Mouse (Mus musculus): ENCODE data around the gene Dgcr6. TPM values are rescaled to one million over a fixed set of nuclear protein-coding genes. Genes with fewer than 3 reads are reported as not detected.

Dgcr6 gene
- polyA plus RNA-seq, 2 experiments: 69.0 to 110 TPM

DNA sequence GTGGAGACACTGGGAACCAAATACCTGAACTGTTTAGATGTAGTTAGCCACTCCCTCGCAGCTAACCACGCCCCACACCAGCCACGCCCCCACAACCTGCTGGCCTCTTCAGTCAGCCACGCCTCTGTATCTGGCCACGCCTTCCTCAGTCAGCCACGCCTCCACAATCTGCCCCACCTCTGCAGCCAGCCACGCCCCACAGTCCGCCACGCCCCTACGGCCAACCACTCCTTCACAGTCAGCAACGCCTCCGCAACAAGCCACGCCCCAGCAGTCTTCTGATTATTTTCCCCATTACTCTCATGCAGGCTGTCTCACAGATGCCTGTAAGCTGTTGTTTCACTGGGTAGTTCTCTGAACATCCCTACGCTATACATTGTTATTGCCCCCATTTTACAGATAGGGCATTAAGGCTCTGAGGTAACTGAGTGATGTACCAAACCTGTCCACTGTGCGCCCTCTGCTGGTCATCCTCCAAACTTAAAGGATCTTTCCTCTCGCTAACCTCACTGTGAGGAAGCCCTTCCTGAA, 16.2 kb upstream of the Dgcr6 start:
- Histone ChIP-seq H3K36me3 (ENCODE audit: control insufficient read depth, insufficient read depth, low read length) (no peaks in the 10 kb centered on the region), H3K4me3 (replicated peaks; ENCODE audit: low read length) (no peak overlapping the region), H3K9ac (ENCODE audit: low read depth, low read length, severe bottlenecking) (no peak overlapping the region), H3K4me2 (replicated peaks; ENCODE audit: low read depth, low read length, severe bottlenecking) (no peak overlapping the region), H3K27me3 (ENCODE audit: control insufficient read depth, insufficient read depth, low read length) (no peaks in the 10 kb centered on the region), H3K27ac (replicated peaks; ENCODE audit: low read depth, low read length) (no peak overlapping the region), H3K9me3 (ENCODE audit: control insufficient read depth, low read length) (no peaks in the 10 kb centered on the region), H3K4me1 (ENCODE audit: control insufficient read depth, insufficient read depth, low read length) (no peaks in the 10 kb centered on the region)
- 17% methylated on average over 16 of the region's 16 CpGs for WGBS
- 0 out of 2 replicates have a peak, but pooled peaks have one; percentile 15 for ATAC-seq (ENCODE audit: low FRiP score, low read depth)
- DNase-seq (ENCODE audit: low spot score): peak; percentile 50
- no peak for TF ChIP-seq POLR2A (IDR thresholded peaks at IDR 0.05; ENCODE audit: borderline replicate concordance, extremely low read depth, insufficient read depth, insufficient read length)

GRCm38 (mm10) chr16:18037025-18037424, 15.6 kb upstream of the Dgcr6 start:
- DNase-seq (ENCODE audit: low spot score) (no peak), ATAC-seq (ENCODE audit: low FRiP score, low read depth) (no peak)
- Histone ChIP-seq H3K4me1 (ENCODE audit: control insufficient read depth, insufficient read depth, low read length) (no peaks in the 10 kb centered on the region), H3K9me3 (ENCODE audit: control insufficient read depth, low read length) (no peaks in the 10 kb centered on the region), H3K36me3 (ENCODE audit: control insufficient read depth, insufficient read depth, low read length) (no peaks in the 10 kb centered on the region), H3K4me2 (replicated peaks; ENCODE audit: low read depth, low read length, severe bottlenecking) (no peak overlapping the region), H3K4me3 (replicated peaks; ENCODE audit: low read length) (no peak overlapping the region), H3K9ac (ENCODE audit: low read depth, low read length, severe bottlenecking) (no peak overlapping the region), H3K27ac (replicated peaks; ENCODE audit: low read depth, low read length) (no peak overlapping the region), H3K27me3 (ENCODE audit: control insufficient read depth, insufficient read depth, low read length) (no peaks in the 10 kb centered on the region)
- no peak for TF ChIP-seq POLR2A (IDR thresholded peaks at IDR 0.05; ENCODE audit: borderline replicate concordance, extremely low read depth, insufficient read depth, insufficient read length)
- WGBS: 43% methylated on average over 9 of the region's 9 CpGs

DNA sequence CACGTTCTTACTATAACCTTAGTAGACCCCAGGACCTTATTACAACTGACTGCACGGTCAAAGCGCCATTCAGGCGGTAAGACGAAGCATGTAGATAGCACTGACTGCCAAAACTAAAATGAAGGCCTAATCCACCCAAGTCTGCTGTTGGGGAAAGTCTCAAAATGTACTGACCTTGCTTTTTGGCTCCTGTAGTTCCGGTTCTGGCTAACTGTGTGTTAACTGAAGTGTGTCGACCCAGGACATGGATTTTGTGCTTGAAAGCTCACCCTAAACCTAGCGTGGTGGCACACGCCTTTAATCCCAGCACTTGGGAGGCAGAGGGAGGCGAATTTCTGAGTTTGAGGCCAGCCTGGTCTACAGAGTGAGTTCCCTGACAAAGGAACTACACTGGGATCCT, 7.7 kb upstream of the Dgcr6 start:
- Histone ChIP-seq H3K9ac (ENCODE audit: low read depth, low read length, severe bottlenecking) (no peak overlapping the region), H3K4me3 (replicated peaks; ENCODE audit: low read length) (no peak overlapping the region), H3K27ac (replicated peaks; ENCODE audit: low read depth, low read length) (no peak overlapping the region), H3K4me1 (ENCODE audit: control insufficient read depth, insufficient read depth, low read length) (no peaks in the 10 kb centered on the region), H3K36me3 (ENCODE audit: control insufficient read depth, insufficient read depth, low read length) (no peaks in the 10 kb centered on the region), H3K9me3 (ENCODE audit: control insufficient read depth, low read length) (no peaks in the 10 kb centered on the region), H3K4me2 (replicated peaks; ENCODE audit: low read depth, low read length, severe bottlenecking) (no peak overlapping the region), H3K27me3 (ENCODE audit: control insufficient read depth, insufficient read depth, low read length) (no peaks in the 10 kb centered on the region)
- no peak for ATAC-seq (ENCODE audit: low FRiP score, low read depth)
- no peak for DNase-seq (ENCODE audit: low spot score)
- no peak for TF ChIP-seq POLR2A (IDR thresholded peaks at IDR 0.05; ENCODE audit: borderline replicate concordance, extremely low read depth, insufficient read depth, insufficient read length)
- 93% methylated on average over 10 of the region's 10 CpGs for WGBS

- H3K27me3 ChIP-seq (ENCODE audit: control insufficient read depth, insufficient read depth, low read length): no peaks in the 10 kb centered on the region
- H3K9ac ChIP-seq (ENCODE audit: low read depth, low read length, severe bottlenecking): no peak overlapping the region
- no peak overlapping the region for H3K4me2 ChIP-seq (replicated peaks; ENCODE audit: low read depth, low read length, severe bottlenecking)
- H3K36me3 ChIP-seq (ENCODE audit: control insufficient read depth, insufficient read depth, low read length): no peaks in the 10 kb centered on the region
- no peaks in the 10 kb centered on the region for H3K9me3 ChIP-seq (ENCODE audit: control insufficient read depth, low read length)
- TF ChIP-seq POLR2A (IDR thresholded peaks at IDR 0.05; ENCODE audit: borderline replicate concordance, extremely low read depth, insufficient read depth, insufficient read length): no peak
- 2% methylated on average over 3 of the region's 3 CpGs for WGBS
- DNase-seq (ENCODE audit: low spot score) (peak; percentile 80), ATAC-seq (ENCODE audit: low FRiP score, low read depth) (peak; percentile 20; the same call in 1 of the 2 replicates)
- H3K4me1 ChIP-seq (ENCODE audit: control insufficient read depth, insufficient read depth, low read length): no peaks in the 10 kb centered on the region
- no peak overlapping the region for H3K4me3 ChIP-seq (replicated peaks; ENCODE audit: low read length)
- no peak overlapping the region for H3K27ac ChIP-seq (replicated peaks; ENCODE audit: low read depth, low read length)
Measured at GRCm38 (mm10) chr16:18047660-18048059, 5.0 kb upstream of the Dgcr6 start.

DNA sequence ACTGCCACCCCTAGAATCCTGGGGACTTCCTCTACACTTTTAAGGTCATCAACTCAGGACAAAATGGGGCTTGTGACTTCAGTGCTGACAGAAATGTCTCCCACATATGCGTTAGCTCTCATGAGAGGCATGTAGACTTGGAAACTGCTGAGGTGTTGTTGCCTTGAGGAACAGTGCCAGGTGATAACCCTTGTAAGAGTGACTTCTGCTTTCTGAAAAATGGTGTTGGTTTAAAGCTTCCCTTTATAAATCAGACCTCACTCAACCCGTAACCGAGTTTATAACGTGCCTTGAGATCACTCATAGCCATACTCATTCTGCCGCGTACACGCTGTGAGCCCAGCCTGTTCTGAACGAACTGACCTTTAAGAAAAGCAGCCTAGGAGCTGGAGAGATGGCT, 4.6 kb upstream of the Dgcr6 start:
- Histone ChIP-seq H3K9me3 (ENCODE audit: control insufficient read depth, low read length) (no peaks in the 10 kb centered on the region), H3K4me2 (replicated peaks; ENCODE audit: low read depth, low read length, severe bottlenecking) (no peak overlapping the region), H3K36me3 (ENCODE audit: control insufficient read depth, insufficient read depth, low read length) (no peaks in the 10 kb centered on the region), H3K4me1 (ENCODE audit: control insufficient read depth, insufficient read depth, low read length) (no peaks in the 10 kb centered on the region), H3K9ac (ENCODE audit: low read depth, low read length, severe bottlenecking) (no peak overlapping the region), H3K27me3 (ENCODE audit: control insufficient read depth, insufficient read depth, low read length) (no peaks in the 10 kb centered on the region), H3K4me3 (replicated peaks; ENCODE audit: low read length) (no peak overlapping the region), H3K27ac (replicated peaks; ENCODE audit: low read depth, low read length) (no peak overlapping the region)
- TF ChIP-seq POLR2A (IDR thresholded peaks at IDR 0.05; ENCODE audit: borderline replicate concordance, extremely low read depth, insufficient read depth, insufficient read length): no peak
- ATAC-seq (ENCODE audit: low FRiP score, low read depth): no peak
- 63% methylated on average over 8 of the region's 8 CpGs for WGBS
- no peak for DNase-seq (ENCODE audit: low spot score)

- ATAC-seq (ENCODE audit: low FRiP score, low read depth): no peak
Measured at GRCm38 (mm10) chr16:18052322-18052721, 338 bp upstream of the Dgcr6 start.

More at GRCm38 (mm10) chr16:18052322-18052721, 338 bp upstream of the Dgcr6 start:
- Histone ChIP-seq H3K4me2 (replicated peaks; ENCODE audit: low read depth, low read length, severe bottlenecking) (no peak overlapping the region), H3K36me3 (ENCODE audit: control insufficient read depth, insufficient read depth, low read length) (no peaks in the 10 kb centered on the region), H3K4me3 (replicated peaks; ENCODE audit: low read length) (no peak overlapping the region), H3K27ac (replicated peaks; ENCODE audit: low read depth, low read length) (no peak overlapping the region), H3K27me3 (ENCODE audit: control insufficient read depth, insufficient read depth, low read length) (no peaks in the 10 kb centered on the region), H3K9ac (ENCODE audit: low read depth, low read length, severe bottlenecking) (no peak overlapping the region), H3K4me1 (ENCODE audit: control insufficient read depth, insufficient read depth, low read length) (no peaks in the 10 kb centered on the region), H3K9me3 (ENCODE audit: control insufficient read depth, low read length) (no peaks in the 10 kb centered on the region)
- no peak for TF ChIP-seq POLR2A (IDR thresholded peaks at IDR 0.05; ENCODE audit: borderline replicate concordance, extremely low read depth, insufficient read depth, insufficient read length)
- no peak for DNase-seq (ENCODE audit: low spot score)
- 48% methylated on average over 7 of the region's 7 CpGs for WGBS

Measured in limb, embryonic 14.5 days (tissue).